Mouse (Mus musculus) cerebellum, adult 8-10 months (tissue): Measurements from ENCODE around the gene Esp22.
"Not testable (repeated sequence)": the region's sequence is repeated elsewhere in the genome, so short reads cannot be mapped to it uniquely, and the experiment has no call there.

Experiments used
- DNase-seq: peaks from one replicate; pipeline ENCODE4 v3.0.0; 2022

Gene Esp22

DNA sequence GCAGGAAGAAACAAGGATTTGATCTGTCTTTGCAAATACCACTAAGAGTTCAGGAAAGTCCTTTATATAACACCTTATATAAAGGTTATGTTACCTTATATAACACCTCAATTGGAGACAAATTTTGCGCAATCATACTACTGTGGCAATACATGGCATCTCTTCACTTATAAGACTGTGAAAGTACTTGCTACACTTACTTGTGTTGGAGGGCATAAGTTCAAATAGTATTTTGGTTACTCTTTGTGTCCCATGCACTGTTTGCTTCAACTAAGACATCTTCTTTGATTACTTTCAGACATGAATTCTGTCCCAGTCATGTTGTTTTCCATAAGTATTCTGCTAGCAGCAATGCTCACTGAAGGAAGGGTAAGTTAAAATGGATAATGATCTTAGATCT lies at the start of gene Esp22:
Esp22 (plus strand) TSS at position 301 of the 400 bp plus-strand sequence.
- no peak for DNase-seq

DNA sequence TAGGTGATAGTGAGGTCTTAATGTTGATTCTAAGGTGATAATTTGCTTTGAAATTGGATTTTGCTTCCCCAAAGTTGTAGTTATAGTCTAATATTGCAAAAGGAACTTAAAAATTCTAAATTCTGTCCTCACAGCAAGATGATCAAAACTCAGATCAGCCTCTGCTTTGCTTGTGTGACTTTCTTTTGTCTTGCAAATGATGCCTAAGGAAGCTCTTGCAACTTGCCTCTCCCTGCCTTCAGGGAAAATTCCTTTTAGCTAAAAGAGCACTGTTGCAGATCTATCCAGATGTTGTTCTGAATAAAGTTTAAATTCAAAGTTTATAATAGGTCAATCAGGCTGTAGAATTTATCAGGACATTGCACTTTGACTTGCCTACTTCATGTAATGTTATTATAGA lies 31.5 kb upstream of the Esp22 start:
- DNase-seq, result no peak

DNA sequence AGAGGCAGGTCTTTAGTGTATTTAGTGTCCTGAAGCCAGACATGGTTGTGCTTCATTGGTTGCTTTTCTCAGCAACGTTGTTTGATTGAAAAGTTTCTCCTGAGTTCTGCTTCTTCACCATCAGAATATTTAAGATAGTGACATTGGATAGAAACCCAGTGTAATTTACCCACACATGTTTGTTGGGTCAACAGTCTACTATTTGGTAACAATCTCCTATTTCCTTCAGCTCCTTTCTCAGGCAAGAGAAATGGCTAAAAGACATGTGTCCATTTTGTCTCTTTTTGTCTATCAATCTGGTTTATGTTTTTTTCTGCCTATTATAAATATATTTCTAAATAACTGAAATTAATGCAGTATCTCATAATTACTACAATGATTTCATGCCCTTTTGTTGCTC lies 18.2 kb upstream of the Esp22 start, which contains the start of gene Esp23:
Esp23 (minus strand) TSS at position 101 of the 400 bp plus-strand sequence.
- DNase-seq, result no peak

DNA sequence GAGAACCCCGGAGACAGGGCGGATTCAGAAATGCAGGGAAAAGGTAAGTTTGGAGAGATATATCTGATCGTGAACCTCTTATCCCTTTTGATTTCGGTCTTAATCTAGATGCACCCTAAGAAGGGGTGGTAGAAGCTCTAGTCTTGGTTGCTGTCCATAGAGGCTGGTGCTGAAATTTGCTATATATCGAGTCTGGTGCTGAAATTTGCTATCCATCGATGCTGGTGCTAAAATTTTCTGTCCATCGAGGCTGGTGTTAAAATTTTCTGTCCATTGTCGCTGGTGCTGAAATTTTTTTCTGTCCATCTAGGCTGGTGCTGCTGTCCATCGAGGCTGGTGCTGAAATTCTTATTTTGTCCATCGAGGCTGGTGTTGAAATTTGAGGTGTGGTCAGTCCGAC lies 12.0 kb downstream of the Esp22 start:
- not testable (repeated sequence) for DNase-seq

DNA sequence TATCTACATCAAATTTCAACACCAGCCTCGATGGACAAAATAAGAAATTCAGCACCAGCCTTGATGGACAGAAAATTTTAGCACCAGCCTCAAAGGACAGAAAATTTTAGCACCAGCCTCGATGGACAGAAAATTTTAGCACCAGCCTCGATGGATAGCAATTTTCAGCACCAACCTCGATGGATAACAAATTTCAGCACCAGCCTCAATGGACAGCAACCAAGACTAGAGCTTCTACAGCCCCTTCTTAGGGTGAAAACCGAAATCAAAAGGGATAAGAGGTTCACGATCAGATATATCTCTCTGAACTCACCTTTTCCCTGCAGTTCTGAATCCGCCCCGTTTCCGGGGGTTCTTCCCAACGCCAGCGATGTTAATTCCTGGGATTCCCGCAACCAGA lies 34.0 kb downstream of the Esp22 start:
- not testable (repeated sequence) for DNase-seq
